Mouse (Mus musculus) retina, adult 2 months (tissue): ENCODE results near the gene Ufsp2.

Experiments used
- DNase-seq: peaks from one replicate; pipeline ENCODE4 v3.0.0-alpha.2; 2012; ENCODE audit warnings: low read depth, low spot score

The Ufsp2 gene

GRCm38 (mm10) chr8:46010746-46011680 lies 35.7 kb downstream of the Ufsp2 start:
- peak; percentile 56 for DNase-seq

DNA sequence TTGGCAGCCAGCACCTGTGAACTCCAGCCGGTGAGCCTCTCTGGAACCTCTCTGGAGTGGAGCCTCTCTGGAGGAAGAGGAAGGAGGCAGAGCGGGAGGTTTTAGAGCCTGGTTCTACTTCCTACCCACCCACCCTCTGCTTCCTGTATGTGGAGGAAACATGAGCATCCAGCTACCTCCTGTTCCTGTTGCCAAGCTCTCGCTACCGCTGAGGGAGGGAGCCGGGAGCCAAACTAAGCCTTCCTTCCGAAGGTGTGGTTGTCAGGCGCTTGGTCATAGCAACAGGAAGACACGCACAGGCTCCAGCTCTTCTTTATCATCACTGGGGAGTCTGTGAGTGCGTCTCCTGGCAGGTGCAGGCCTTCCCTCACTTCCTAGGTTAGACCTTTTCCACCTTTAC lies 46.9 kb downstream of the Ufsp2 start:
- no peak for DNase-seq

DNA sequence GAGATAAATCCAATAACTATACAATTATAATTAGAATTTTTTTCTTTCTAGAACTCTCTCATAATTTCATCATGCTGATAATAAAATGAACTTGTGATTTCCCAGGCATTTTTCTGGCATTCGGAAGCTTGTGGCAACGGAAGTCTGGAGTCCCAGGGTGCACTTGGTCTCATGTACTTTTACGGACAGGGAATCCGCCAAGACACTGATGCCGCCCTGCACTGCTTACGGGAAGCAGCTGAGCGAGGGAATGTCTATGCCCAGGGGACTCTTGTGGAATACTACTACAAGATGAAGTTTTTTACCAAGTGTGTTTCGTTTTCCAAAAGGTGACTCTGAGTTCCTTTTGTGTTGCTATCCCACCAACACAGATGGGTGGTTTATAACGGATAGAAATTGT lies 47.4 kb downstream of the Ufsp2 start:
- no peak for DNase-seq

DNA sequence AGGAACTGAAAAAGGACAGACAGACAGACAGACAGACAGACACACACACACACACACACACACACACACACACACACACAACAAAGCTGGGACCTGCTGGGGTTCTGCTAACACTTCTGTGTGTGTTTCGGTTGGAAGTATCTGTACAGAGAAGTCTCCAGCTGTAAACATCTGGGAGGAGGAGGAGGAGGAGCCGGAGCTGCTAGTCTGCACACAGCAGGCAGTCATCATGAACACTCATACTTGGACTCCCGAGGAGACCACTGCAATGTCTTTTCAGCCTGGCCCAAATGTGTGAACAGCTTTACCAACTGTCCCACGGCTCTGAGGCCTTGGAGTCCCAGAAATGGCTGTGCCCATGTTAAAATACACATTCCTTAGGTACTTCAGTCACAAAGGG lies 49.1 kb downstream of the Ufsp2 start:
- DNase-seq: no peak

DNA sequence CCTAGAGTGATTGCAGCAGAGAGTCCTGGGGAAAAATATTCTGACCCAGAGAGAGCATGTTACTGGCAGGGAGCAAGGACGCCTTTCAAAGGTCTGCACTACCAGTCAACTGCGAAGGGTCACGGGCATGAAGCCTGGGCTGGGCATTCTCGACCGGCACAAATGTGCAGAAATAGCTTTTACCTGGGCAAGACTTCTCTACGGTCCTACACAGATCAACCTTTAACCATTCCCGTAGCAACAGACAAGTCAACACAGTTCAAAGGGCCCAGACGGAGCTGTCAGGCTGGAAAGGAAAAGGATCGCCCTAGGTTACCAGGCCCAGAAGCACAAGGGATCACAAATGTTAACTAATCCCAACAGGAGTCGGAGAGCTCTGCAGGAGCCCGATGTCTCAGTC lies 60.9 kb downstream of the Ufsp2 start:
- DNase-seq: no peak

DNA sequence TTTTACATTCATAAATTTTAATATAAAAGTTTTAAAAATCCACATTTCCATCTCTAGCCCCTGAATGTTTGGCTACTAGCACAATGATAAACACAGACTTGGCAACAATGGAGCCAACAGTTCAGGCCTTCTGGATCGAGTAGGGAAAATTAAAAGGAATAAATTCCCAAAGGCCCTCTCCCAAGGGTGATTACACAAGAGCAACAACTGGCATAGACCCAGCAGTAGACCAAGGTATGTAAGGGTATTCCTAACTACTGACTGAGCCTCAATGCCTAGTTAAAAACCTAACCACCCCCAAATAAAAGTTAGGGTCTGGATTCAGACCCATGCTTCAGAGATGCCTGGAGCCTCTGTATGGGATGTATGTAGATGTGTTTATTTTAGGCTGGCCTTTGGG lies 64.3 kb downstream of the Ufsp2 start:
- no peak for DNase-seq

- DNase-seq: no peak
Measured at GRCm38 (mm10) chr8:46040260-46040659, 64.9 kb downstream of the Ufsp2 start.
